Mouse (Mus musculus) spleen, adult 2 months (tissue): Measurements from ENCODE around the gene Nop58.

Source experiments
- CTCF ChIP-seq: fragments of 200-500 bp; IDR thresholded peaks from 2 replicates; pipeline ENCODE4 v1.5.1; 2011; ENCODE audit warnings: mild to moderate bottlenecking, inconsistent platforms; ENCODE audit not compliant: insufficient read depth, insufficient read length, insufficient replicate concordance; ENCODE audit errors: extremely low read depth
- POLR2A ChIP-seq: fragments of 200-500 bp; IDR thresholded peaks from 2 replicates; pipeline ENCODE4 v1.6.1; 2011; ENCODE audit warnings: low read depth, low read length, inconsistent platforms

GRCm38 (mm10) chr1:59653243-59653911, 31.4 kb upstream of the Nop58 start:
- TF ChIP-seq POLR2A: no peak
- TF ChIP-seq CTCF: no peak
